Mouse (Mus musculus) heart, embryonic 15.5 days (tissue): ENCODE measurements around the gene Fam213a. TPM values are rescaled to one million over a fixed set of nuclear protein-coding genes. Genes with fewer than 3 reads are reported as not detected.

Source experiments
- ATAC-seq: fragments of 200-750 bp; cut with Nextera tagmentation; replicated peaks from 2 replicates; pipeline ENCODE4 v1.8.0; 2017; ENCODE audit warnings: low read depth, moderate TSS enrichment; ENCODE audit not compliant: insufficient number of reproducible peaks, insufficient read depth, low FRiP score
- H3K27ac ChIP-seq: fragments of 300-500 bp; sonication (generic); 2 replicates; pipeline ENCODE4 v1.5.1; 2015; ENCODE audit warnings: mild to moderate bottlenecking, inconsistent platforms
- H3K27me3 ChIP-seq: fragments of 300-500 bp; sonication (generic); 2 replicates; pipeline ENCODE4 v1.6.1; 2015; ENCODE audit warnings: inconsistent platforms
- H3K36me3 ChIP-seq: fragments of 300-500 bp; sonication (generic); 2 replicates; pipeline ENCODE4 v1.6.1; 2015; ENCODE audit warnings: mild to moderate bottlenecking, inconsistent platforms
- H3K4me1 ChIP-seq: fragments of 300-500 bp; sonication (generic); replicated peaks from 2 replicates; pipeline ENCODE4 v1.6.1; 2015; ENCODE audit warnings: inconsistent platforms
- H3K4me2 ChIP-seq: fragments of 300-500 bp; sonication (generic); 2 replicates; pipeline ENCODE4 v1.6.1; 2015; ENCODE audit warnings: inconsistent platforms, mild to moderate bottlenecking, moderate library complexity
- H3K4me3 ChIP-seq: fragments of 300-500 bp; sonication (generic); 2 replicates; pipeline ENCODE4 v1.5.1; 2015; ENCODE audit warnings: mild to moderate bottlenecking, inconsistent platforms
- H3K9ac ChIP-seq: fragments of 300-500 bp; sonication (generic); 2 replicates; pipeline ENCODE4 v1.6.1; 2015; ENCODE audit warnings: mild to moderate bottlenecking, inconsistent platforms
- H3K9me3 ChIP-seq: fragments of 300-500 bp; sonication (generic); replicated peaks from 2 replicates; pipeline ENCODE4 v1.6.1; 2016; ENCODE audit warnings: inconsistent platforms
- WGBS: fragments of 180-500 bp; shearing (Covaris S2); methylation state at CpG from one replicate; pipeline ENCODE4 v1.1.7; 2015; ENCODE audit warnings: mixed read lengths; 5-methylcytosine and 5-hydroxymethylcytosine counted together
- polyA plus RNA-seq: library from polyadenylated mRNA; unstranded; fragments of >200 nt; fragmentation: Nextera tagmentation; extraction: Ambion mirVana; gene quantifications from 2 replicates; pipeline ENCODE4 v1.2.1, GENCODE M21; 2015

Gene Fam213a
- polyA plus RNA-seq, 1 experiment from 2014 or later: 42.9 TPM

DNA sequence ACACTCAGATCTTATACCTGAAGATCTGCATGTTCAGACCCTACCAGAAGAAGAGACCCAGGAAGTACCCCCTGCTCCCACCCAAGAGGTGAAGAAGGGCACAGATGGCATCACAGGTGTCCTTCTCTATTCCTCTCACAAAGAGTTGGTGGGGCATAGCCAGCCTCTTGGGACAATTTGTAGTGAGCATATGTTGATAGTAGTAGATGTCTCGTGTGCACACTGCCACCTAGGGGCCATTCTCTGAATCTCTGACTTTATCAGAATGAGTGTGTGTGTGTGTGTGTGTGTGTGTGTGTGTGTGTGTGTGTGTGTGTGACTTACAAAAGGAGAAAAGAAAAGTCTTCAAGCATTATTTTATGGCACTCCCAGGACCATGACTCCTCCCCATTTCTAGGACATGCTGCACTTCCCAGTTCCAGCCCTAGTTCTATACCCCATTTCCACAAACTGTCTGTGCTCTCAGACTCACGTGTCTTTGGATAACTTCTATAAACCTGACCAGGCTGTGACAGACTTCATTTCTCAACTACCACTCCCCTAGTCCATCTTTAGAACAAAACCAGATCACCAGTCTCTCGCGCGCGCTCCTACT lies 38.4 kb downstream of the Fam213a start:
- Histone ChIP-seq H3K4me3 (no peak overlapping the region), H3K9me3 (no peaks in the 10 kb centered on the region), H3K27me3 (no peaks in the 10 kb centered on the region), H3K36me3 (no peaks in the 10 kb centered on the region), H3K4me1 (peaks cover 3% of the 10 kb centered on the region; the same call in 1 of the 2 replicates), H3K4me2 (no peak overlapping the region), H3K27ac (no peak overlapping the region), H3K9ac (no peak overlapping the region)
- ATAC-seq: 0 out of 2 replicates have a peak, but pooled peaks have one; percentile 23
- WGBS: 71% methylated on average over 6 of the region's 6 CpGs

DNA sequence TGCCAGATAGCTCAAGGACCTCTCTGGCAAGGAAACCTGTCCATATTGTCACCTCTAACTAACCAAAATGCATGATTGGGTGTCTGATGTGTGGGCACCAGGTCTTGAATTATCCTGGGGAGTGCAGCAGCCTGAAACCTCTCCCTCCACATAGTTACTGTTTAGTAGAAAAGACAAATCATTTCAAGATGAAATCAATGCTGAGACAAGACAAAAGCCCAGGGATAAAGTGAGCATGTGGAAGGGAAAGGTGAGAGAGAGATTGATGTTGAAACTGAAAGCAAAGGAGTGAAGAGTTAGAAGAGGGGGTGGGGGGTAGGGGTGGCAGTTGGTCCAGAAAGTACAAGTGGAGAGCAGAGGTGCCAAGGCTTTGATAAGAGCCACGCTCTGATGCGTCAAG lies 45.5 kb downstream of the Fam213a start:
- Histone ChIP-seq H3K27me3 (no peaks in the 10 kb centered on the region), H3K36me3 (no peaks in the 10 kb centered on the region), H3K4me3 (peak overlapping the region; percentile 94; the same call in 1 of the 2 replicates), H3K9me3 (no peaks in the 10 kb centered on the region), H3K4me2 (peak overlapping the region; percentile 94), H3K27ac (0 out of 2 replicates have a peak overlapping the region, but pooled peaks have one; percentile 79), H3K4me1 (peaks cover 29% of the 10 kb centered on the region), H3K9ac (no peak overlapping the region)
- WGBS: 80% methylated on average over 2 of the region's 2 CpGs
- ATAC-seq: no peak

GRCm38 (mm10) chr14:40967598-40967900 lies 46.0 kb downstream of the Fam213a start:
- peaks cover 30% of the 10 kb centered on the region for H3K4me1 ChIP-seq
- H3K36me3 ChIP-seq: no peaks in the 10 kb centered on the region
- peak overlapping the region; percentile 94 for H3K4me3 ChIP-seq
- H3K9ac ChIP-seq: peak overlapping the region; percentile 51
- no peaks in the 10 kb centered on the region for H3K9me3 ChIP-seq
- ATAC-seq: no peak
- H3K27ac ChIP-seq: peak overlapping the region; percentile 79
- H3K27me3 ChIP-seq: no peaks in the 10 kb centered on the region
- H3K4me2 ChIP-seq: peak overlapping the region; percentile 94
- 5% methylated on average over 6 of the region's 6 CpGs for WGBS

DNA sequence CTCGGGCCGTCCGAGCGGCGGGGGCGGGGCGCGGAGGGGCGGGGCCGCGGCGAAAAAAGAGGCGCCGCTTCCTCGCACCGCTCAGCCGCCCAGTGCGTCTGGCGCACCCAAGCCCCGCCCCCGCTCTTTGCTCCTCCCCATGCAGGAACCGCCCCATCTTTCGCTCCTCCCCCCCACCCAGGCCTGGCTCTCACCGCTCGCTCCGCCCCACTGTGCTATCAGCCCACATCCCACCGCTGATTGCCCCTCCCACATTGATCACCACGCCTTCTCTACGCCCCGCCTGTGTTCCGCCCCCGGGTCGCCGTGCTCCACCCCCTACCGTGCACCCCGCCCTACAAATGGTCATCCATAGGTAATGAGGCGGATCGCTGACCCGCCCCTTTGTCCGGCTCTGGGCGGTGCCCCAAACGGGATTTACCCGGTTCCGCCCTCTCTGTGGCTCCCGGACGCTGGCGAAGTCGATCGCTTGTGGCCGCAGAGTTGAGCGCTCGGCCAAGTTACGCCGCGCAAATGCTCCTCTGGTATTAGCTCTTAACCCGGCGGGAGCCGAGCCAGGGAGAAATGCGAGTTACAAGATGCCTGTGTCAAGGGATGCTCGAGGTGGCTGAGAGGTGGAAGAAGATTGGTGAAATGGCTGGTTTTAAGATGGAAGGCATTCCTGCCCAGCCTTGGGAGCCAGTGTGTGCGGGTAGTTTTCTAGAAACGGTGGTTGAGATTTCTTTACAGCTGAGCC lies 46.6 kb downstream of the Fam213a start:
- Histone ChIP-seq H3K36me3 (no peaks in the 10 kb centered on the region), H3K27me3 (no peaks in the 10 kb centered on the region), H3K27ac (peak overlapping the region; percentile 92), H3K9me3 (no peaks in the 10 kb centered on the region), H3K4me2 (peak overlapping the region; percentile 94), H3K4me3 (peak overlapping the region; percentile 94), H3K9ac (peak overlapping the region; percentile 92), H3K4me1 (peaks cover 36% of the 10 kb centered on the region)
- ATAC-seq: peak; percentile 95
- WGBS: under 1% methylated on average over 60 of the region's 62 CpGs

DNA sequence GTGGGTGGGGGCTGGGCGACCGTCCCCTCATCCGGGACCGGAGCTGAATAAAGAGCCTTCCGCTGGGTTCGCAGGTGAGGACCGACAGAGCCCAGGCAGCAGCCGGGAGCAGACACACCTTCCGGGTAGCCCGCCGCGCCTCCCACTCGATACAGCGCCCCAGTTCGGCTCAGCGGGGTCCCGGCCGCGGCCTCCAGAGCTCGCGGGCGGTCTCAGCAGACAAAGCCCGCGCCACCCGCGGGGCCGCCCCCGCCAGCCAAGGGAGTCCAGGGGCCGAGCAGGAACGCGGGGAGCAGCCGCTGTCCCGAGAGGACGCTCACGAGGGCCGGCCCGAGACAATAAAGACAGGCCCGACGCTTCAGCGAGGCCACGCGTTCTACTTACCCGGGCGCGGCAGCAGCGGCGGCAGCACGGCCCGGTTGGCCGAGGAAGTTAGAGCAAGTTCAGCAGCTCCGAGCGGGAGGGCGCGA lies 47.2 kb downstream of the Fam213a start, which contains the start of gene Tspan14:
Gene Tspan14 (minus strand): TSS at position 416 of the 470 bp plus-strand sequence.
- H3K27me3 ChIP-seq: no peaks in the 10 kb centered on the region
- H3K4me3 ChIP-seq: peak within 1 kb of the TSS; percentile 94
- H3K36me3 ChIP-seq: no peaks in the 10 kb centered on the region
- H3K9me3 ChIP-seq: no peaks in the 10 kb centered on the region
- under 1% methylated on average over 53 of the region's 54 CpGs for WGBS
- peak within 1 kb of the TSS; percentile 92 for H3K27ac ChIP-seq
- peaks cover 40% of the 10 kb centered on the region for H3K4me1 ChIP-seq
- peak within 1 kb of the TSS; percentile 94 for H3K4me2 ChIP-seq
- peak within 1 kb of the TSS; percentile 92 for H3K9ac ChIP-seq
- peak; percentile 41 for ATAC-seq

GRCm38 (mm10) chr14:40965507-40966356 lies 47.9 kb downstream of the Fam213a start:
- Histone ChIP-seq H3K36me3 (no peaks in the 10 kb centered on the region), H3K27ac (peak overlapping the region; percentile 92), H3K27me3 (no peaks in the 10 kb centered on the region), H3K4me1 (peaks cover 40% of the 10 kb centered on the region), H3K4me2 (peak overlapping the region; percentile 94), H3K4me3 (peak overlapping the region; percentile 94), H3K9me3 (no peaks in the 10 kb centered on the region), H3K9ac (peak overlapping the region; percentile 92)
- peak; percentile 0; the same call in 1 of the 2 replicates for ATAC-seq
- WGBS: 0% methylated on average over 15 of the region's 15 CpGs

GRCm38 (mm10) chr14:40964881-40965280 lies 48.7 kb downstream of the Fam213a start:
- no peak for ATAC-seq
- H3K4me3 ChIP-seq: peak overlapping the region; percentile 94
- 0 out of 2 replicates have a peak overlapping the region, but pooled peaks have one; percentile 92 for H3K9ac ChIP-seq
- H3K27ac ChIP-seq: no peak overlapping the region
- no peaks in the 10 kb centered on the region for H3K36me3 ChIP-seq
- peak overlapping the region; percentile 94 for H3K4me2 ChIP-seq
- no peaks in the 10 kb centered on the region for H3K27me3 ChIP-seq
- H3K9me3 ChIP-seq: no peaks in the 10 kb centered on the region
- peaks cover 47% of the 10 kb centered on the region for H3K4me1 ChIP-seq

DNA sequence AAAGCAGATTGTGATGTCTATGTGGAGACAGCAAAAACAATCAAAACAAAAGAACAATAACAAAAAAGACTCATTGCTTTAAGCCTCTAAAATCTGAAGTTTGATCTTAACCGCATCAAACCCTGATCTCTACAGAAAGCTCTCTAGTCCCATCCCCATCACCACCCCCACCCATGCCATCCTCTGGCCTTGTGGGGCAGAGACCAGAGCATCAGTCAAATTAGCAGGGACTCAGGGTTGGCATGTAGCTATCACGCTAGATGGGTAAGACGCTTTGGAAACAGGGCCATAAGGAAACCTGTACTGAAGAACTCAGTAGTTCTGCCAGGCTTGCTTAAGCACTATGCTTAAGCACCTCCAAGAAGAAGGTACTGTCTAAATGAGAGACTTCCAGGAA lies 49.4 kb downstream of the Fam213a start:
- H3K9me3 ChIP-seq: no peaks in the 10 kb centered on the region
- no peaks in the 10 kb centered on the region for H3K27me3 ChIP-seq
- WGBS: 95% methylated on average over 3 of the region's 3 CpGs
- H3K36me3 ChIP-seq: no peaks in the 10 kb centered on the region
- peak overlapping the region; percentile 1; the same call in 1 of the 2 replicates for H3K4me3 ChIP-seq
- H3K9ac ChIP-seq: no peak overlapping the region
- ATAC-seq: no peak
- H3K27ac ChIP-seq: no peak overlapping the region
- H3K4me1 ChIP-seq: peaks cover 54% of the 10 kb centered on the region
- peak overlapping the region; percentile 94 for H3K4me2 ChIP-seq

DNA sequence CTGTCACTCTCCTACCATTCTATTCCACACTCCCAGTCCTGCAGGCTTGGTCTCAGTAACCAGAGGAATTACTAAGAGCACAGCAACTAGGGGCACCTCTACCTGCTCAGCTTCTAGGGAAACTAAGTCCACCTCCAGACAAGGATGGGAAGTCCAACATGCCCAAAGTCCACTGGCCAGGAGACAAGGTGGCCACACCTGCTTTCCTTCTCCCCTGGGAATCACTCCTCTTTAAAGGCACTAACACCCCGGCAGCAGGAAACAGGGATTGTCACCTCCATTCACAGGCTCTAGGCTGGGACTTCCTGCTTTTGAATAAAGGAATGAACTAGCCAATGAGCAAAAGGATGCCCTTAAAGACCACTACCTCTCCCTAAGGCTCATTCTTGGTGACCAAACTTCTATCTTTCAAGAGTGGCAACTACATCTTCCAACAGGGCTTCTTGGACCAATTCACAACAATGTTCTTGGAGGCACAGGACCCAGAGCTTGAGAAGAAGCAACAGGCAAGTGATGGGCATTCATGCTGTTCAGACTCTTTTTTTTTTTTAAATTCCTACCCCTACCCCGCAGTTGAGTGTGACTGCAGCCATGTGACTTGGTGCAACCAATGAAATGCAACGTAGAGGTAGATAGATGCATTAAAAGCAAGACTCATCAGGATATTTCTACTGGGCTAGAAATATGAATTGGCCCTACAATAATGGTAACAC lies 49.9 kb downstream of the Fam213a start:
- WGBS: 55% methylated on average over 3 of the region's 3 CpGs
- H3K36me3 ChIP-seq: no peaks in the 10 kb centered on the region
- H3K4me2 ChIP-seq: peak overlapping the region; percentile 94
- no peaks in the 10 kb centered on the region for H3K27me3 ChIP-seq
- H3K9me3 ChIP-seq: no peaks in the 10 kb centered on the region
- ATAC-seq: no peak
- peak overlapping the region; percentile 1; the same call in 1 of the 2 replicates for H3K4me3 ChIP-seq
- no peak overlapping the region for H3K9ac ChIP-seq
- H3K27ac ChIP-seq: no peak overlapping the region
- peaks cover 59% of the 10 kb centered on the region for H3K4me1 ChIP-seq

DNA sequence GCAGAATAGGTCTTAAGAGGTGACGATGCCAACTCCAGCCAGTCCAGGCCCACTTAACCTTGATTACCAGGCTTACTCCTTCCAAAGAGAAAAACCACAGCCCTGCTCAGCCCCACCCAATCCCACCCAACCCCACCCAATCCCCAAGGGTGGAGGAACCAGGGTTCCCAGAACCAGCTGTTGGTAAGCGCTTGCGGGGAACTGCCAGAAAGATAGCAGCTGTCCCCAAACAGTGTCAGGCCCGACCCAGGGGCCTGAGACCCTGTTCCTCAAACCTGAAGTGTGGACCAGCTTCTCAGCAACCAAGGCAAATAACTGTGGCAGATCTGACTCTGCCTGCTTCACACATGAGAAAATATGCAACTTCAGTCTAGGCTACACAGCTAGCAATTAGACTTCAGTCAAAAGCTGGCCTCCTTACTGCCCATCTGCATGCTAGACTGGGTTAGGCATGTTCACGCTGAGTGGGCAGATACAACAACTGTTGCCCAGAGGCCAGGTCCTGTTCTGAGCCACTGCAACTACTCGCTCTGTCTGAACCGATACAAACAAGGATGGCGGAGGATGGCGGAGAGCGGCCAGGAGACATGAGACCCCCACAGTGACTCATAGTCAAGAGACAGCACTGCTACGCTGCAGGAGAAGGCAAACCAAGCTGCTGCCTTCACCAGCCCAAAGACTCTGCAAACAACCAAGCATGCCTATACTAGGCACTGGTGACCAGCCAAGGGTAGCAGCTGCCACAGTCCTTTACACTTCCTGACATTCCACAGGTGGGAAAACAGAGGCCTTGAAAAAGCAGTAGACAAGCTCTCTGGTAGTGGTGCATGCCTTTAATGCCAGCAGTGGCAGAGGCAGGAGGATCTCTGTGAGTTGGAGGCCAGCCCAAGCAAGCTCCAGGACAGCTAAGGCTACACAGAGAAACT lies 51.0 kb downstream of the Fam213a start:
- WGBS: 74% methylated on average over 11 of the region's 11 CpGs
- Histone ChIP-seq H3K36me3 (no peaks in the 10 kb centered on the region), H3K4me1 (peaks cover 63% of the 10 kb centered on the region), H3K9me3 (no peaks in the 10 kb centered on the region), H3K27ac (peak overlapping the region; percentile 12; the same call in 1 of the 2 replicates), H3K4me3 (no peak overlapping the region), H3K27me3 (no peaks in the 10 kb centered on the region), H3K9ac (no peak overlapping the region), H3K4me2 (0 out of 2 replicates have a peak overlapping the region, but pooled peaks have one; percentile 6)
- ATAC-seq: no peak
